ENCODE assay signal across 13 mouse cellular contexts in genomic region chr11:118242506-118242905, GRCm38 (mm10). TPM values are rescaled to one million over a fixed set of nuclear protein-coding genes. Genes with fewer than 3 reads are reported as not detected.
DNase-seq lines count a peak whose midpoint lies in the region; ATAC-seq and TF ChIP-seq lines count a peak whose summit lies in the region.
"Had no signal": no experiment of that assay in that cellular context is flagged by ENCODE, and none has a peak within 500 bp of the region (broad histone marks: within the 10 kb centered on the region; RNA-seq: fewer than 3 reads in every experiment).

No protein-coding gene starts in this region.

- WGBS in hindbrain, postnatal 0 days: 59% methylated on average over 4 of the region's 4 CpGs
- WGBS in hindbrain, embryonic 14.5 days: 80% methylated on average over 4 of the region's 4 CpGs

- no peak overlapping the region for H3K4me2 ChIP-seq in hindbrain, postnatal 0 days (ENCODE audit: low read depth, low read length)
- no peak overlapping the region for H3K4me2 ChIP-seq in hindbrain, embryonic 14.5 days (replicated peaks)
- H3K4me2 ChIP-seq: forebrain, embryonic 12.5 days; heart, embryonic 12.5 days; hindbrain, embryonic 13.5 days; liver, embryonic 15.5 days had no signal

- no peak overlapping the region for H3K27ac ChIP-seq in hindbrain, postnatal 0 days
- H3K27ac ChIP-seq in hindbrain, embryonic 14.5 days: no peak overlapping the region
- H3K27ac ChIP-seq: forebrain, embryonic 12.5 days; hindbrain, embryonic 13.5 days; liver, embryonic 15.5 days had no signal

- H3K36me3 ChIP-seq in hindbrain, postnatal 0 days (ENCODE audit: insufficient read depth, low read length): no peaks in the 10 kb centered on the region
- no peaks in the 10 kb centered on the region for H3K36me3 ChIP-seq in hindbrain, embryonic 14.5 days (replicated peaks; ENCODE audit: control insufficient read depth, insufficient read depth)
- H3K36me3 ChIP-seq: forebrain, embryonic 12.5 days; G1E; heart, embryonic 12.5 days; hindbrain, embryonic 13.5 days; liver, embryonic 15.5 days had no signal

- no peak overlapping the region for H3K9ac ChIP-seq in hindbrain, postnatal 0 days (replicated peaks; ENCODE audit: low read length)
- H3K9ac ChIP-seq in hindbrain, embryonic 14.5 days: no peak overlapping the region
- H3K9ac ChIP-seq: forebrain, embryonic 12.5 days; heart, embryonic 12.5 days; hindbrain, embryonic 13.5 days; liver, embryonic 15.5 days had no signal

- no peak overlapping the region for H3K4me3 ChIP-seq in hindbrain, postnatal 0 days (ENCODE audit: low read length)
- H3K4me3 ChIP-seq in hindbrain, embryonic 14.5 days (replicated peaks; ENCODE audit: low read length): no peak overlapping the region
- H3K4me3 ChIP-seq: forebrain, embryonic 12.5 days; heart, embryonic 12.5 days; hindbrain, embryonic 13.5 days; liver, embryonic 15.5 days had no signal

- no peak for ATAC-seq in CD4-positive, CD25-positive, alpha-beta regulatory T cell, adult 4 months
- ATAC-seq in hindbrain, postnatal 0 days: no peak
- ATAC-seq in hindbrain, embryonic 14.5 days (ENCODE audit: low FRiP score): no peak

- H3K27me3 ChIP-seq in hindbrain, postnatal 0 days (ENCODE audit: insufficient read depth, low read length): no peaks in the 10 kb centered on the region
- H3K27me3 ChIP-seq in hindbrain, embryonic 14.5 days (ENCODE audit: control insufficient read depth, insufficient read depth, low read length): no peaks in the 10 kb centered on the region
- H3K27me3 ChIP-seq: heart, embryonic 12.5 days; hindbrain, embryonic 13.5 days had no signal

- DNase-seq in CD4-positive, CD25-positive, alpha-beta regulatory T cell, adult 2 months (ENCODE audit: low read depth, low spot score): peak; percentile 76
- DNase-seq in hindbrain, postnatal 0 days (ENCODE audit: low spot score): peak; percentile 36
- no peak for DNase-seq in hindbrain, embryonic 14.5 days (ENCODE audit: low spot score)
- peak; percentile 45 for DNase-seq in thymus, postnatal 0 days (ENCODE audit: low spot score)
- no peak for DNase-seq in thymus, postnatal 4 days
- DNase-seq in ovary, postnatal 14 days (ENCODE audit: low spot score): no peak
- no peak for DNase-seq in heart, postnatal 4 days

- no peak for TF ChIP-seq CTCF in hindbrain, postnatal 0 days (IDR thresholded peaks at IDR 0.05; ENCODE audit: low read depth)

- no peaks in the 10 kb centered on the region for H3K9me3 ChIP-seq in hindbrain, postnatal 0 days (ENCODE audit: low read length)
- no peaks in the 10 kb centered on the region for H3K9me3 ChIP-seq in hindbrain, embryonic 14.5 days (ENCODE audit: control insufficient read depth, low read length)
- H3K9me3 ChIP-seq: forebrain, embryonic 12.5 days; G1E; heart, embryonic 12.5 days; hindbrain, embryonic 13.5 days; liver, embryonic 15.5 days had no signal

- peaks cover 13% of the 10 kb centered on the region for H3K4me1 ChIP-seq in hindbrain, postnatal 0 days (ENCODE audit: insufficient read depth, low read length)
- peaks cover 19% of the 10 kb centered on the region for H3K4me1 ChIP-seq in hindbrain, embryonic 14.5 days (replicated peaks; ENCODE audit: control insufficient read depth, insufficient read depth, low read length)

RNA-seq across cellular contexts. Expression of gene Cyth1, which starts 5.9 kb away (rescaled TPM):
- 10 to 100 TPM; 34.7 to 59.5 TPM for polyA plus RNA-seq in CD4-positive, CD25-positive, alpha-beta regulatory T cell, adult 4 months (2017; shearing (Covaris generic))
- 42.9 and 48.3 TPM in 2 replicates for total RNA-seq in hindbrain, postnatal 0 days (2014; rRNA removed)
- 15.7 and 19.5 TPM in 2 replicates for polyA plus RNA-seq in hindbrain, postnatal 0 days (2015; fragmentation: Nextera tagmentation; extraction: Ambion mirVana)
- 18.1 and 18.7 TPM in 2 replicates for polyA plus RNA-seq in hindbrain, embryonic 14.5 days (2014; fragmentation: Nextera tagmentation; extraction: Ambion mirVana)
- polyA plus RNA-seq in thymus, postnatal 0 days (2015; fragmentation: Nextera tagmentation; extraction: Ambion mirVana): 44.7 and 46.1 TPM in 2 replicates
- total RNA-seq in heart, postnatal 4 days (2021): 10 to 100 TPM; 38.3 to 39.1 TPM

RNA-seq across cellular contexts. Expression of gene Usp36, which starts 47.5 kb away (rescaled TPM):
- 10 to 100 TPM; 21.1 to 33.0 TPM for polyA plus RNA-seq in CD4-positive, CD25-positive, alpha-beta regulatory T cell, adult 4 months (2017; shearing (Covaris generic))
- total RNA-seq in hindbrain, postnatal 0 days (2014; rRNA removed): 19.7 and 20.6 TPM in 2 replicates
- polyA plus RNA-seq in hindbrain, postnatal 0 days (2015; fragmentation: Nextera tagmentation; extraction: Ambion mirVana): 12.6 and 12.8 TPM in 2 replicates
- polyA plus RNA-seq in hindbrain, embryonic 14.5 days (2014; fragmentation: Nextera tagmentation; extraction: Ambion mirVana): 11.9 and 13.6 TPM in 2 replicates
- 13.0 and 15.2 TPM in 2 replicates for polyA plus RNA-seq in thymus, postnatal 0 days (2015; fragmentation: Nextera tagmentation; extraction: Ambion mirVana)
- 10 to 100 TPM; 15.5 to 18.7 TPM for total RNA-seq in heart, postnatal 4 days (2021)

Comparison
In these comparisons a context has a peak if more than half of its experiments do, and no peak if none do; other contexts are left out.
1. DNase-seq: peak in CD4-positive, CD25-positive, alpha-beta regulatory T cell, adult 2 months (single experiment), hindbrain, postnatal 0 days (single experiment) and thymus, postnatal 0 days (single experiment); none in hindbrain, embryonic 14.5 days (single experiment), thymus, postnatal 4 days (single experiment), ovary, postnatal 14 days (single experiment) and heart, postnatal 4 days (single experiment).